Mouse (Mus musculus): ENCODE measurements around the gene Lrrc14b.

The Lrrc14b gene

DNA sequence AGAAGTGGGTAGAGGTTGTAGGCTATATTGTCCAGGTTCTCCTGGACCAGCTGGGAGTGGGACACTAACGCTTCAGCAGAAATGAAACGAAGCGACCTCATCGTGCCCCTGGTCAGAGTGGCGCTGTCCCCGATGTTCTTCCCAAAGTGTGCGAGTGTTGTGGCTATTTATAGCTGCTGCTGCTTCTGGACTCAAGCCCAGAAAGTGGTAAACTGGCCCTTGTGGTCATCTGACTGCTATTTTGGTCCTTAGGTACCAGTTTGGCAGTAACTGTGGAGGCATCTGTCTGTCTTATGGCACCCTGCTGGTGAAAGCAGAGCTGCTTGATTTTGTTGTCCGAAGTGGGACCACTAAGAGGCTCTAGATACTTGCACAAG, at the start of gene Lrrc14b:
Gene Lrrc14b (minus strand): TSS at position 147 of the 377 bp plus-strand sequence.
- no peak for DNase-seq (ENCODE audit: low spot score)

DNA sequence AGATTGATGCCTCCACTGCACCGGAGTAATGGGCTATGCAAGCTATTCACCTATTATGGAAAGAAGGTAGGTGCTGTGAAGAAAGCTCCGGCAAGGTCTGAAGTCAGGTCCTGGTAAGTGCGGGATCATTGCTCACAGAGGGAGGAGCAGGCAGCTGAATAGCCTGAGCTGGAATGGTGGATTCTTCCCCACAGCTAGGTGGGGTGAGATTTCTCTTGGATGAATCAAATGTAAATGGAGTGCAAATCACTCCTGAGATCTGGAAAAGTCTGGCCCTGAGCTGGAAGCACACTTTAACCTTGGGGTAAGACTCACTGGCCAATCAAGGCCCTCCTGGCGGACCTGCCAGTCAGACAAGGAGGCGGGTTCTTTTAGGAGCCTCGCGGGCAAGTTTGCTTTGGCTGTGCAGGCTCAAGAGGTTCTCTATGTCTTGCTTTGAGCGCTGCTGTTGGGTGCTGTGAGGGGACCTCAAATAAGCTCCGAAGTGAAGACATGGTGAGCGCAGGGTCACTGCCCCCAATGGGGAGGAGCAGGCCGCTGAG, 35.6 kb upstream of the Lrrc14b start, which contains the start of gene Ftl1-ps1:
Gene Ftl1-ps1 (plus strand): TSS at position 397 of the 542 bp plus-strand sequence.
- peak; percentile 27 for DNase-seq (ENCODE audit: low spot score)

DNA sequence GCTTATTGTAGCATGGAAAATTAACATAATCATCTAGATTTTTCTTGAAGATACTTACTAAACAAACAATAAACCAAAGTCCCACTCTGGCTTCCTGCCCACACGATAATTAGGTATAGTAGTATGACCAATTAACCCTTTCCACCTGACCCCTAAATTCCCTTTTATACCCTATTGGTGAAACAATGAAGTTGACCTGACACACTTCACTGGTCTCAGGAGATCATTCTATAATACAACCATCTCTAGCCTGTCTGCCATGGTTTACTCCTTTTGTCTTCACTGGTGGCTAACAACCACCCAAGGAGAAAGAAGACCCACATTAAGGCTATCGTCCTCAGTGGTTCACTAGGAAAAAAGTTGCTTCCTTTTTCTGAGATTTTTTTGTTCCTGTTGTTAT, 27.4 kb upstream of the Lrrc14b start:
- DNase-seq (ENCODE audit: low spot score): no peak

DNA sequence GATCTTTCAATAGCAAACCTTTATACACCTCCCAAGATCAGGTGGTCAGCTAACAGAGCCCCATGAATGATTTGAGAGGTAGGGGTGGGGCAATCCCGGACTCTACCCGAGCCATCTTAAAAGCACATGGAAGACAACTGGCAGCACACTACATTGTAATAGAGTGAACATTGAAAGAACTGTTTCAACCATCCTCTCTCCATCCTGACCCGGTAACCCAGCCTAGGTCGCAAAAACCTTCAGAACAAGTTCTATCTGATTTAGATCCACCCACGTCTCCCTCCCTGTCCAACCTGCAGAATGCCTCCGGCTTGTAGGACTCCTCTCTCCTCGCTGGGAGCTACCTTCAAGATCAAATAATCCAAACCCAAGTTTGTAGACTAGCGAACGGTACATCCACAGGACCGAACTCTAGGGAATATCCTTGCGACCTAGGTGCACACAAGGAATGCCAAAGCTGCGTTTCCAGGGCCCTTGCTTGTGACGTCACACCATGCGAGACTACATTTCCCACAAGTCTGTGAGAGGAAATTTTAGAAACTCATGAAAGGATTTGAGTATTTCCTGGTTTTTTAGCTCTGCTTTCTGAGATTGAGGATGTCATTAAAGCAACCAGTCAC, 26.7 kb upstream of the Lrrc14b start, which contains the start of gene Zfp72:
Gene Zfp72 (minus strand): TSS at position 466 of the 620 bp plus-strand sequence.
- DNase-seq (ENCODE audit: low spot score): peak; percentile 68

DNA sequence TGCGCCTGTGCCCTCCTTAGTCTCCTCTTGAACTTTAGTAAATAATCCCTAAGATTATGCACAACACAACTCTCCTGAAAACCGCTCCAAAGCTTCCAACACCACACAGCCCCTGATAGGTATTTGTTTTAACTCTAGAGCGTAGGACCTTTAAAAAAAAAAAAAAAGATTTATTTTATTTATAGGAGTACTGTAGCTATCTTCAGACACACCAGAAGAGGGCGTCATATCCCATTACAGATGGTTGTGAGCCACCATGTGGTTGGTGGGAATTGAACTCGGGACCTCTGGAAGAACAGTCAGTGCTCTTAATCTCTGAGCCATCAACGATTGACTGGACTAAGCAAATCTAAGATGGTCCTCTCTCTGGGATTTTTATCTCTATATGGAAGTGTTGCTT, 25.9 kb upstream of the Lrrc14b start:
- DNase-seq (ENCODE audit: low spot score): no peak

DNA sequence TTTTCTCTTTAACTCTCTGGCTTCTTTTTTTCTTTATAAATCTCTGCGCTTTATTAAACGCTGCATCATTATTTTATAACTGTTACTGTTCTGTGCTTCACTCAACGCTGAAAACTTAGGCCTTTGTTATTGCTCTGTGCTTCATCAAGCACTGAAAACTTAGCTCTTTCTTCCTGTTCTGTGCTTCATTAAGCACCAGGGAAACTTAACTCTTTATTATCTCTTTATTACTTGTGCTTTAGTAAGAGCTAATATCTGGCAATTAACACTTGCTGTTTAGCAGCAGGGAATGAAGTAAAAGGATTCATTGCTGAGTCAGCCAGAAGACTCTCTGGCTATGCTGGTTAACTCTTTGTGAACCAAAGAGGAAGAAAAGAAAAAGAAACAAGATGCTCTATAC, 18.5 kb upstream of the Lrrc14b start:
- DNase-seq (ENCODE audit: low spot score): no peak

DNA sequence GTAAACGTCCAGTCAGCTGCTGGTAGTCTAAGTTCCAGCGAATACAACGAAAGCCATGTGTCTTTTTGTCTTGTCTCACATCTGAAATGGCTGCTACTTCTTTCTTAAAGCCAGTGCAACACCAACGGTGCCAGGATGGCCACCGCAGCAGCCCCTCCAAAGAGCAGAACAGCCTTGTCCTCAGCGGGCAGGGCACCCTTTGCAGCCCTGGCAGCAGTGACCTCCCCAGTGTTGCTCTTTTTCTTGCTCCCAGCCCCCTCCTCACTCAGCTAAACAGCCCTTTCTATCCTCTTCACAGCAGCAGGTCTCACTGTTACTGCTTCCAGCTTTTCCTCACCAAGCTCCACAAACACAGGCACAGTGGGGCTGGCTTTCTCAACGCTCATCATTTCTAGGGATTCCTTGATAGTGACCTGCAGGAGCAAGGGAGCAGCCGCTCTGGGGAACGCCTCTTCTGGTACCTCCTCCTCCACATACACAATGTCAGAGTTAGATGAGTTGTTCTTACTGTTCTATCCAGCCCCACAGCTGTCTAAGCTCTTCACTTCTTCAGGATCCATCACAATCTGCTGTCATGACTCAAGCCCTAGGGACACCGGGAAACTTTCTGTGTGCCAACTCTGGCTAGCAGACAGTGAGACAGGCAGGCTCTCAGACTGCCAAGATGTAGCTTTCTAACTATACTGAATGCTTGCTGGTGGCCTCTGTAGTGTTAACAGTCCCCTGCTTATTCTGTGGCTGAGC, 17.9 kb upstream of the Lrrc14b start:
- DNase-seq (ENCODE audit: low spot score): no peak

DNA sequence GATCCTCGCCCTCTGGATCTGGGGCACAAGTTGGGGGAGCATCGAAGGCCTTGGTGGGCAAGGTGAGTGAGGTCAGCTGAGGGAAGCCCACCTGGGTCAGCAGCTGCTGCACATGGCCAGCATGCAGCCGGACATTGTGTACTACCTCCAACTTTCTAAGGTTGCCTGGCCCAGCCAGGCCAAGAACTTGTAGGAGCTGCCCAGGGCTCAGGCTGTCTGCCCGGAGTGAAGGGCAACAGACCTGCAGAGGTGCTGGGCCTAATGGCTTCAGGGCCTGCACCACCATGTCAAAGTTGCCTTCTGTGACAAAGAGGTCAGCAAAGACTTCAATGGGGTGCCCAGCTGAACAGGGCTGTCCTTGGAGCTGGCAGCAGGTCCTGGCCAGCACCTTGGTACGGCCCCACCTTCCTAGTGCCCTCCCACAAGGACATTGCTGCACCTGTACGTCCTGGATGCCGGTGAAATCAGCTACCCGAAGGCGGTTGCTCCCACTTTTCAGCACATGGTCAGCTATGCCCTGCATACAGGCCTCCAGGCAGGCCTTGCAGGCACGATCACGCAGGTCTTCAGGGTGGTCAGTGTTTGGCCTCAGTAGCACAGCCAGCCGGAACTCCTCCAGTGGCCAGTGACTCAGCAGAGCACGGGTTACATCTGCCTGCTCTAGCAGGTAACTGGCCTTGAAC, 488 bp downstream of the Lrrc14b start:
- DNase-seq (ENCODE audit: low spot score): no peak

DNA sequence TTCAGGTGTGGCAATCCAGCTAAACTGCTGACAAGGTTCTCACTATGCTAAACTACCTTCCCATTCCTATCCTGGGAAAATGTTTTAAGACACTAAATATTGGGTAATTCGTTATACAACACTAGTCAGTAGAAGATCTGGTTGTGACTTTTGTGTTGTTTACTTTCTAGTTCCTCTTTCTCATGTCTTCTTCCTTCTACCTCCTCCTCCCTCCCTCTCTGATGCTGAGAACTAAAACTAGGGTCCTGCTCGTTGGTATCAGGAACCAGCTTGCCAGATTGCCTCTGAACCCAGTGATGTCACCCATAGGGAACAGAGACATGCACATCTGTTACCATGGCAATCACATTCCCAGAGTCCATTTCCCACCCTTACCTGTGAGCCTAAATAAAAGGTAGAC, 1.6 kb downstream of the Lrrc14b start:
- no peak for DNase-seq (ENCODE audit: low spot score)

DNA sequence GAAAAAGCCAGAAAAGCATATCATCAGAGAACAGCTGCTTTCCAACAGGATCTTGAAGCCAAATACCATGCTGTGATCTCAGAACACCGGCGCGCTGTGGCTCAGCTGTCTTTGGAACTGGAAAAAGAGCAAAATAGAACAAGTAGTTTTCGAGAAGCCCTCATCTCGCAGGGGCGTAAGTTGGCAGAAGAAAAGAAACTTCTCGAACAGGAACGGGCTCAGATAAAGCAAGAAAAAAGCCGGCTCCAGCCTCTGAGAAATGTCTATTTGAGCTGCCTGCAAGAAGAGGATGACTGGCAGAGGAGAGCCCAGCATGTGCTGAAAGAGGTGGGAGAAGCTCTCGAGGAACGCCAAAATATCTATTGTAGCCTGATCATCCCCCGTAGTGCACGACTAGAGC, 7.3 kb downstream of the Lrrc14b start:
- no peak for DNase-seq (ENCODE audit: low spot score)

DNA sequence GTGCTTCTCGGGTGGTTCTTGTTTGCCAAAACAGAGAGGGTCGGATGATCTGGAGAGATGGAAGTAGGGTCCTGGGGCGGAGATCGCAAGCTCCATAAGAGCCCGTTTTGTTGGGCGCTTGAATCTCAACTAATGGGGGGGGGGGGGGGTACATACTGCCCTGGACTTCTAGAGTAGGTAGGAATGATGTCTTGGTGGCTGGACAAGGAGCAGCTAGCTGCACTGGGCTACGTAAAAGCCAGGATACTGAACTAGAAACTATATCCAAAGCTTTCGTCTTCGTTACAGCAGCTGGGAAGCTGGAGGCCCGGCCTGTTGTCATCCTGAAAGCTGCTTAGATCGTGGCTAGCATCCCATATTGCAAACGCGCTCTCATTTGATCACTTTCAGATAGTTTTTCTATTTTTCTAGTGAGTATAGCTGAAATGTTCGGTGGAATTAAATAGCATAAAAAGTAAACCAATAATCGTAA, 13.3 kb downstream of the Lrrc14b start:
- no peak for DNase-seq (ENCODE audit: low spot score)

DNA sequence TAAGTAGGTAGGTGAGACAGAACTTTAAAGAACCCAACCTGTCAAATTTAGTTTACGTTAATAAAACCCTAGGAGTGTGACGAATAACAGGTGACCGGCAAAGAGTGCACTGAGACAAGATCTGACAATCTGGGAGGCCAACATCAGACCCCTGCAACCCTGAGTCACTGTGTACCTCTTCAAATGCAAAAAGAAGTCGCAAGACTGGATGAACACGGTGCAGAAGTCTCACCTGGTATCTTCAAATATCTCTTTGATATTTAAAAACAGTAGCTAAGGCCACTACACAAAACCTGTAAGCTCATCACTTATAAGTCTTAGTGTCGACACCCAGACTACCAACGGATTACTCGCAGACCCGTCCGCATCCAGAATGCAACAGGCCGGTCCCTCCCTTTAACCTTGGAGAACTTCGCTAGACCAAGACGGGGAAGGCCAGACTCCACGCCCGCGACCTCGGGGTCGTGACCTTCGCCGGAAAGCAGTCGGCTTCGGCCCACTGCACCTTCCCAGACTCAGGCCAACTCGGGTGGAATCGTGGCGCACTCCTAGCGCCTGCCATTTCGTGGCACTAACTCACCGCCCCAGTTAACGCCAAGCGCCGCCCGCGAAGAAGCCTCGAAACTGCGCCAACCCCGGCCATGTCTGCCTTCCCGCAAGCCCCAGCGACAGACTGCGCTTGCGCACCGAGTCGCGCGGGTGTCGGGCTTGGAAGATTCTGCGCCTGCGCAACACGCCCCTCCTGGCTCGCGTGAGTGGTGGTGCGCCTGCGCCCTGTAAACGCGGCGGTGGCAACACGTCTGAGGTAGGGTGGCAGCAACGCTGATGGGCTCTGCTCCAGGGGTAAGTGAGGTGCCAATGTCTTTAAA, 14.0 kb downstream of the Lrrc14b start, which contains the start of the genes Sdha and Ccdc127:
Gene Sdha (minus strand): TSS at position 715 of the 869 bp plus-strand sequence.
Gene Ccdc127 (plus strand): TSS at position 744 of the 869 bp plus-strand sequence.
- peak; percentile 96 for DNase-seq (ENCODE audit: low spot score)

DNA sequence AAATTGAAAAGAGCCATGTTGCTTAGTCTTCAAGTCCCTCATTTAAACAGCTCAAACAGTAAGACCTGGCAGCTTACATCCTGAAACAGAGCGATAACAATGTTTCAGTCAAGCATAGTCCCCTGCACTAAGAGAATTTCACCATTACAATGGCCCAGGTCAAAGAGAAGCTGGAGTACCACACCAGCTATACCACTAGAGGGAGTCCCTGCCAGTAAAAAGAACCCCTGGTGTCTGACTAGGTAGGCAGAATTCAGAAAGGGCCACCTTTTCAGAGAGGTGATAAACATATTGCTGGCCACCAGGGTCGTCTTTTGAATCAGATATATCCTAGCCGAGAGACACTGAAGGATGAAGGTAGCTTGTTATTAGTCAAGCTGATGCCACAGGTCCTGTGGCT, 22.8 kb downstream of the Lrrc14b start:
- DNase-seq (ENCODE audit: low spot score): peak; percentile 9

DNA sequence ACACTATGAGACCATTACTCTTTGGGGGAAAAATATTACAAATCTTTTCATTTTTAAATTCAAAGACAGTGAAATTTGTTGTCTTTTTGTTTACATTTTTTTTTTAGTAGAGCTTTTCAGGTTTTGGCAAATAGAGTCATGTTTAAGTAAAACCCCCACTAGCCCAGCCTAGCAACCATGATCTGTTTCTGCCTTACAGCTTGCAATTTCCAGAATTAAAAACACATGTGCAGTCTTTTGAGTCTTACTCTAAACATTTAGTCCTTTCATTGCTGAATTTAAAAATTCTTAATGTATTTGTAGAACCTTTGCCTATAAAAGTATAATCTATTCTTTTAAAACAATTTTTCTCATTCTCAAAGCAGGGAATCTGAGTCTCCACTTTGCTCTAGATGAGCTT, 34.5 kb downstream of the Lrrc14b start:
- DNase-seq (ENCODE audit: low spot score): no peak

DNA sequence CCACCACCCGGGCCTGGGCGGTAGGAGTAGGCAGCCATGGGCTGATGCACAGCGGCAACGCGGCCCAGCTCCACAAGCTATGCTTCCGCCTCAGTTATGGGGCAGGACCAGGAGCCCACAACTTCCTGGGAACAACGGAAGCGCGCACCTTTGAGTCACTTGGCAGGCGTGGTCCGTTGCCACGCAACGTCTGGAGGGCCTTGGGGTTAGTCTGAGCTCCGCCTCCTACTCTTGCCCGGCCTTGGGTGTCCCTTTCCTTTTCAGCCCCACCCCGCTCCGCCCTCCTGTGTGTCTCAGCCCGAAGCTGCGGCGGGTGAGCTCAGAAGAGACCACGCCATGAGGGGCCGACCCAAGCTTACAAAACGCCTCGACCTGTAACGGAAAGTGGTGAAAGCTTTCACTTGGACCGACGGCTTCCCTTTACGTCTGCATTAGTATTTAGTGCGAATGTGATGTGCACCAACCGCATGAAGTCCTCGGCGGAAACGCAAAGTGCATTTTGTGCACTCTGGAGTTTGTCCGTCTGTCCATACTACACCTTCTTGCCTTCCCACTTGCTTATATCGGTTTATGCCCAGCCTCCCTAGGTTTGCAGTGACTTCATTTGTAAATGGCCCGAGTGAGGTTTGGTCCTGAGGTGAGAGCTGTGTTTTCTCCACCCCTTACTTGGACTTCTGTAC, 46.5 kb downstream of the Lrrc14b start, which contains the start of gene Pdcd6:
Gene Pdcd6 (minus strand): TSS at position 411 of the 680 bp plus-strand sequence.
- peak; percentile 97 for DNase-seq (ENCODE audit: low spot score)

DNA sequence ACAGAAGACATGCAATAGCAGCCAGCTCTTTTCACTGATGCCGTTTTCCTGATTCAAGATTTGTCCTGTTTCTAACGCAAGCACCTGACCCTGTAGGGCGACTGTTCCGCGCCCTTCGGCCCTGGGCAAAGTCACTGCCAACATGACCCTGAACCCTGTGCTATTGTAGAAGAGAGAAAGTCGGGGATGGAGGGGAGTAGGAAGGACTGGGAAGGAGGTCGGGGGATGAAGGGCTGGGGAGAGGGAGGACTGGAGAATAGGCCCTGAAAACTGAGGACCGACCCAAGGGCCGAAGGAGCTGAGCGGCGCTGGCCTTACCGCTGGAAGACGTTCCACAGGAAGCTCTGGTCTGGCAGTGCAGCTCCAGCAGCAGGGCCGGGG, 47.0 kb downstream of the Lrrc14b start:
- no peak for DNase-seq (ENCODE audit: low spot score)

DNA sequence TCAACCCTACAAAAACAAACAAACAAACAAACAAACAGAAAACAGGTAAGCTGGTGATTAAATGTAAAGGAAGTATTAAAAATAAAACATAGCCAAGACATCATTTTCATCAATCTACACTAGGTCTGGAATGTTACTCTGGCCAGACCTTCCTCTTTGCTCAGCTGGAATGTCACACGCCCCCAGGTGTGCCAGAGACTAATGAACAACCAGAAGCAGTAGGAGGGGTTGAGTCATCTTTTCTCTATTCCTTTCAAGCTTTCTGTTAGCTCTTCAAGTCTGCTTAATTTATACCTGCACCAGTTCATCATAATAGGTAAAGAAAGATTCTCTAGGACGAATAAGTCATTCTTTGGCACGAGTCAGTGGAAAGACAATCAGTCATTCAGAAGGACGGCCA, 47.4 kb downstream of the Lrrc14b start:
- peak; percentile 54 for DNase-seq (ENCODE audit: low spot score)

DNA sequence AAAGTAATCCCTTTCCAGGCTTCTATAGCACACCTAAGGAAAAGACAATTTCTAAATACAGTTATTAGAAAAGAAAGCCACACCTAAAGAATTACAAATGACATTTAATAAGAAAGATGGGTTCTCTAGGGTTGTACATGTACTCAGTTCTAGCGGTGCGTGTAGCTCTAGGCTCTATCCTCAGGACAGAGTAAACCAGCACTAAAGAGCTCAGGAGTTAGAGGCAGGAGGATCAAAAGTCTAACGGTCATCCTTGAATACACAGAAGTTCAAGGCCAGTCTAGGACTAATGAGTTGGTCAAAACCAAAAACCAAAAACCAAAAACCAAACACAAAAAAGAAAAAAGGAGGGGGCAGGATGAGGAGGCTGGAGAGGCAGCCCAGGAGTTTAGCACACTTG, 49.2 kb downstream of the Lrrc14b start:
- DNase-seq (ENCODE audit: low spot score): no peak

All from yolk sac, embryonic 10.5 days (tissue).